Mouse (Mus musculus): Measurements from ENCODE around the gene Selenbp2.
A peak's percentile ranks its signal among the peaks of the same experiment; 100 is the strongest.
"Not testable (repeated sequence)": the region's sequence is repeated elsewhere in the genome, so short reads cannot be mapped to it uniquely, and the experiment has no call there.

Gene Selenbp2

DNA sequence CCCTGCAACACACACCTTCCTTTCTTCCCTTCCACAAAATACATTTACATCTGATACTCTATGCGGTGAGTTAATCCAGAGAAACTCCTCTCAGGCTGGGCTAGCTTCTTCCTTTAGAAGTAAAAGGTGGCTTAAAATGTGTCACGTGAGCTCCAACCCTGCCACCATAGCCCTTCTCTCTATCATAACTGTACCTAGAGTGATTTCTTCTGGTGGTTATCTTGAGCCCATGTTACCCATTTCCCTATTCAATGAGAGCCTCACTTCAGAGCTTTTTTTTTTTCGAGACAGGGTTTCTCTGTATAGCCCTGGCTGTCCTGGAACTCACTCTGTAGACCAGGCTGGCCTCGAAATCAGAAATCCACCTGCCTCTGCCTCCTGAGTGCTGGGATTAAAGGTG, 1.7 kb upstream of the Selenbp2 start:
- not testable (repeated sequence) for DNase-seq (ENCODE audit: low spot score in 2 of 2)

DNA sequence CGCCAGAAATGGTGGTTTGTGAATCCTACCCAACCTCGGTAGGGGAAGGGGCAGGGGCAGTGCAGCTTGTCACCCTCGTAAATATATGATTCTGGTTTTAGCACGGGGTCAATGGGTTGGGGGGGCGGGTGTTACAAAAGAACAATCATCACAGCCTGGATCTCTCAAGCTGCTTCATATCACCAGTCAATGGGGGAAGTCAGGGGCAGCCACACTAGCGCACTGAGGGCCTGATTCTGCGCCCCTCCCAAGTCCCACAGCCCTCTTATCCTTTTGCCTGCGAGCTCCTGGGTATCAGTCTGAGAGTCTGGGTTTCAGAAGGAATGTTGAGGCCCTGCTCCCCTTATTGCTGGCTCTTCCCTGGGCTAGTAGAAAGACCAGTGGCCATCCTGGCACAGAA, 518 bp downstream of the Selenbp2 start:
- DNase-seq (ENCODE audit: low spot score in 2 of 2): not testable (repeated sequence)

DNA sequence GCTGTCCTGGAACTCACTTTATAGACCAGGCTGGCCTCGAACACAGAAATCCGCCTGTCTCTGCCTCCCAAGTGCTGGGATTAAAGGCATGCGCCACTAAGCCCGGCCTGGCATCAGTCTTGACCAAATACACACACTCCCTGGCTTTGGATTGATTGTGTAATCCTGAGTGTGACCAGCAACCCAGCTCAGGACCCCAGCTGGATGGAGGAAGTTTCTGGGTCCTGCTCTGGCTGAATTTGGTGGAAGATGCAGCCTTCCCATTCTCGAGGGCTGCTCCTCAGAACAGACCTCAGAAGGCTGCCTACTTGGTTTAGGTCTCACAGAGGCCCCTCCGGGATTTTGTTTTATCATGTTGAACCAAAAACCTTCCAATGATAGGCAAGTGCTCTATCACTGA, 2.2 kb downstream of the Selenbp2 start:
- not testable (repeated sequence) for DNase-seq (ENCODE audit: low spot score in 2 of 2)

DNA sequence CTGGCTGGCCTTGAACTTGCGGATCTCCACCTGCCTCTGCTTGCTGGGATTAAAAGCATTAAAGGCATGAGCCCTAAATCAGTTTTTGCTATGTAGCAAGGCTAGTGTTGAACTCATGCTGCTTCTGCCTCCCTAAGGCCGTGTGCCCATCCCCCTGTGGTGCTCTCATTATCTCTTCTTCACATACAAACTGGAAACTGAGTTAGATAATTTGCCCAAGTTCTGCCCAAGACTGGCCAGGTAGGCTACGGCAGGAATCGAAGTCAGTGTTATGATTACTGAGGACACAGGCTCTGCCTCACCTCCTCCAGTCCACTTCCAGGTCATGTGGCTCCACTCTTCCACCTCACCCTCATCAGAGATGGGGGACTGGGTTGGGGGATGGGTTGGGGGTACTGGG, 2.9 kb downstream of the Selenbp2 start:
- not testable (repeated sequence) for DNase-seq (ENCODE audit: low spot score in 2 of 2)

DNA sequence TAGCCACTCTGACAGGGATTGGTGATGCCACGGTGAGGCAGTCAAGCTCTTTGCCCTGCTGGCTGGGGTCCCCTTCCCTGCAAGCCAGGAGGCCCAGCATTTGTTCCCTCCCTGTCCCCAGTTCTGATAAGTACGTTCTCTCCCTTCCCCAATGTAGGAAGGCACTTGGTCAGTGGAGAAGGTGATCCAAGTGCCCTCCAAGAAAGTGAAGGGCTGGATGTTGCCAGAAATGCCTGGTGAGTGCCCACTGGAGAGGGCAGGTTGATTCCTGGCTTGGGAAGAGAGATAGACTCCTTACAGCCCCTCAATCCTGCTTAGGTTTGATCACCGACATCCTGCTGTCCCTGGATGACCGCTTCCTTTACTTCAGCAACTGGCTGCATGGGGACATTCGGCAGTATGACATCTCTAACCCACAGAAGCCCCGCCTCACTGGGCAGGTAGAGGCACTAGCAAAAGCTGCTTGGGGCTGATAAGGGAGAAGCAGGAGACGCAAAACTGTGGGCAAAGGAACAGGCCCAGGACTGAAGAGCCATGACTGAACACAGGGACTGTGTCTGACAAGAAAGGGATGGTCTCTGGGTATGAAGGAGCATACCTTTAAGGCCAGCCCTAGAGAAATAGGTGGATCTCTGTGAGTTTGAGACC, 8.9 kb downstream of the Selenbp2 start:
- peak; percentile 59 to 84 for DNase-seq (ENCODE audit: low spot score in 2 of 2)

DNA sequence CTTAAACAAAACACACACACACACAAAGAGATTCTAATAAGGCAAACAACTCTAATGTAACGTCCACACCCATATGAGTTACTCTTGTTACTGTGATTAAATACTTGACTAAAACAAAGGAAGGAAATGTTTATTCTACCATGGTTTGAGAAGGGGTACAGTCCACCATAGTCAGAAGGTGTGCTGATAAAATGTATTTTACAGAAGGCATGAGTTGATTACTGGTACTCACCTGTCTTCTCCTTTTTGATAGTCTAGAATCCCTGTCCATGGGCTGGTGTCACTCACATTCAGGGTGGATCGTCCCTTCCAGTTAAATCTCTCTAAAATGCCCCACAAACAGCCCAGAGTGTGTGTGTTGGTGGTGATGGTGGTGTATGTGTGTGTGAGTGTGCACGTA, 9.5 kb downstream of the Selenbp2 start:
- no peak for DNase-seq (ENCODE audit: low spot score in 2 of 2)

DNA sequence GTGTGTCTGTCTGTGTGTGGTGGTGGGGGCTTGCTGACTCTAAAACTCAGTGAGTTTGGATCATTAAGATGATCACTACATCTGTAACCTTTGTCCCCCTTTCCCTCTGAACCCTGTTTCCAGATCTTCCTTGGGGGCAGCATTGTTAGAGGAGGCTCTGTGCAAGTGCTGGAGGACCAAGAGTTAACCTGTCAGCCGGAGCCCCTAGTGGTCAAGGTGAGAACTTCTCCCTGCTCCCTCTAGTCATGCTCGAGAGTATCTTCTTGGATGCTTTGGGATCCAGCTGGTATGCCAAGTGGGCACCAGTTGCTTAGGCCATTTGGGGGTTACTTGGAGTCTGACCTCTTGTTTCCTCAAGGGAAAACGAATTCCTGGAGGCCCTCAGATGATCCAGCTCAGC, 10.0 kb downstream of the Selenbp2 start:
- peak in 1 of 2 experiments; percentile 73 for DNase-seq (ENCODE audit: low spot score in 2 of 2)

DNA sequence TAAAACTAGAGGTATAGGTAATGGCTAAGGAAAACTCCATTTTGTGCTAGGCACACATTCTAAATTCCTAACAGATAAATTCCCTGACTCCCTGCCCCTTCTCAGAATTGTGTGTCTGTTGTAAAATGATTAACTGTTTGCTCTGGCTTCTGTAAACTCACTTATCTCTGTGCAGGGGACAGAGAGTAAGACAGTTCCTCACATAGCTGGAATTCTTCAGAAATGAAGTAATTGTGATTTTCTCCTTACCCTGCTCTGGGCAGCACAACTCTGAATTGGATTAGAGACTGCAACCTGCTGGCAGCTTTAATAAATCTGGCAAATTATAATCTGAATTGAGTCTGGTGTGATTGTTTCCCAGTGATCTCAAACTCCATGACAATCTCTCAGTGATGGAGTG, 17.2 kb downstream of the Selenbp2 start:
- DNase-seq (ENCODE audit: low spot score in 2 of 2): not testable (repeated sequence)

DNA sequence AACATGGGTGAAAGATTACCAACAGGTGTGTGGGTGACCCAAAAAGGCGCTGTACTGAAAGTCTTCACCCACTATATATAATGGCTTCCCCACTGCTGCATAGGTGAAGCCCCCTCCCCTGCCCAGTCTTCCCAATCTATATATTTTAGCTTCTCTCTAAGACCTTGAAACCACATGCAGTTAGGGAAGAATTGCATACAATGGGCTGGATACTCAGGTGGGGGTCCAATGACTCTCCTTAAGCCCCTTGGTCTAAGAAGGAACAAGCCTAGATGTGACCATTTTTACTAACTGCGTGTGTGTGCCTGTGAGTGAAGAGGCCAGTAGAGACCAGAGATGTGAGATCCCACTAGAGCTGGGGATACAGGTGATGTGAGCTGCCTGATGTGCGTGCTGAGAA, 20.1 kb downstream of the Selenbp2 start:
- DNase-seq (ENCODE audit: low spot score in 2 of 2): not testable (repeated sequence)

DNA sequence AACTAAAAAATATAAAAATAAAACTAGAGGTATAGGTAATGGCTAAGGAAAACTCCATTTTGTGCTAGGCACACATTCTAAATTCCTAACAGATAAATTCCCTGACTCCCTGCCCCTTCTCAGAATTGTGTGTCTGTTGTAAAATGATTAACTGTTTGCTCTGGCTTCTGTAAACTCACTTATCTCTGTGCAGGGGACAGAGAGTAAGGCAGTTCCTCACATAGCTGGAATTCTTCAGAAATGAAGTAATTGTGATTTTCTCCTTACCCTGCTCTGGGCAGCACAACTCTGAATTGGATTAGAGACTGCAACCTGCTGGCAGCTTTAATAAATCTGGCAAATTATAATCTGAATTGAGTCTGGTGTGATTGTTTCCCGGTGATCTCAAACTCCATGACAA, 24.9 kb downstream of the Selenbp2 start:
- not testable (repeated sequence) for DNase-seq (ENCODE audit: low spot score in 2 of 2)

DNA sequence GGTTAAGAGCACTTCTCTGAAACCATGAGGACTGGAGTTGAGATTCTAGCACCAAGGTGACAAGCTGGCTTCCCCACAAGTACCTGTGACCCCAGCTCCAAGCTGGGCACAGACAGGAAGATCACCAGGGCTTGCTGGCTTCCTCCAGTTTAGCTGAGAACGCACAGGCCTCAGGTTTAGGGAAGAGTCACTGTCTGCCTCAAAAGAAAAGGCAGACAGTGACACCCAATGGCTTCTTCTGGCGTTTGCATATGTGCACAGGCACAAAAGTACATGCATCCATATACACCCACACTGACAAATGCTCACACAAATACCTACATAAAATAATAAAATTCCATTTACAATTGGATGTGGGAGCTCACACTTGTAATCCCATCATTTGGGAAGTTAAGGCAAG, 30.3 kb downstream of the Selenbp2 start:
- DNase-seq (ENCODE audit: low spot score in 2 of 2): not testable (repeated sequence)

DNA sequence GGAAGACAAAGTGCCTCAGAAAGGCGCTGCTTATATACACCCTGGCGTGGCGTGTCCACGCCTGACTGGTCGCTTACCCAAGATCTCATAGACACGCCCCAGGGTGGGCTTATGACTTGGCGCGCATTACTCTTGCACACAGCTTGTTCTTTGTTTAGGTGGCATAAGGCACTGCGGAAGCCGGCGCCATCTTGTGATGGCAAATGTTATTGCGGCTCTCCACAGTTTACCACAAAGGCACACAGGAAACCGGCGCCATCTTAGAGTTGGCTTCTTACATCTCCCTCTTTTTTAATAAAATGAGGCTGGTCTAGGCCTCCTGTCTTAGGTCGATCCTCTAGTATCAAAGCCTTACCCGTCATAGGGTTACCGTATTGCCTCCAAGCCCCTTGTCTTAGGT, 52.3 kb downstream of the Selenbp2 start:
- DNase-seq (ENCODE audit: low spot score in 2 of 2): no peak

Measured in spleen, postnatal 10 days (tissue).